Mouse (Mus musculus): Measurements from ENCODE around the gene Chst1. TPM values are rescaled to one million over a fixed set of nuclear protein-coding genes. Genes with fewer than 3 reads are reported as not detected.

The Chst1 gene
- polyA plus RNA-seq, 1 experiment from 2014 or later = 4.4 TPM

DNA sequence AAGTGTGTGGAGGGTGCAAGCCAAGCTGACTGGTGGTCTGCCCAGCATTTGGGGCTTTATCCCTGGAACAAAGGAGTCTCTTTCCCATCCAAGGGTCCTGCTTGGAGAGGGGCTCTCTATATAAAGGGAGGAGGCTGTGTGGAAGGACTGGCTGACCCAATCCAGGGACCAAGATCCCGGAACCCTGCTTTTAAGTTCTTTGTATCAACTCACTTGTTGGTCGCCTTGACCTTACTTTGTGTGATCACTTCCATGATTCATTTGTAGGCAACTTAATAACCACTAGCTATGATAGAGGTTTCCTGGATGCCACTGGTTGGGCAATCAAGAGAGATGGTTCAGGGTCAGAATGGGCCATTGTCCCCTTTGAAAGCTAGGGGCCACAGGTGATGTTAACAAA, 11.7 kb upstream of the Chst1 start:
- Histone ChIP-seq H3K36me3 (ENCODE audit: control insufficient read depth, insufficient read depth, low read length) (no peaks in the 10 kb centered on the region), H3K4me3 (ENCODE audit: low read depth, low read length) (no peak overlapping the region), H3K9me3 (ENCODE audit: control insufficient read depth, low read depth, low read length) (no peaks in the 10 kb centered on the region), H3K4me2 (replicated peaks; ENCODE audit: low read depth, low read length) (no peak overlapping the region), H3K9ac (replicated peaks; ENCODE audit: low read depth, low read length) (no peak overlapping the region), H3K27ac (ENCODE audit: low read length) (no peak overlapping the region), H3K4me1 (ENCODE audit: control insufficient read depth, insufficient read depth, low read length) (no peaks in the 10 kb centered on the region), H3K27me3 (ENCODE audit: control insufficient read depth, insufficient read depth, low read length) (no peaks in the 10 kb centered on the region)
- no peak for ATAC-seq (ENCODE audit: insufficient number of reproducible peaks, insufficient read depth, low FRiP score, low read depth)
- WGBS = 89% methylated on average over 2 of the region's 2 CpGs

DNA sequence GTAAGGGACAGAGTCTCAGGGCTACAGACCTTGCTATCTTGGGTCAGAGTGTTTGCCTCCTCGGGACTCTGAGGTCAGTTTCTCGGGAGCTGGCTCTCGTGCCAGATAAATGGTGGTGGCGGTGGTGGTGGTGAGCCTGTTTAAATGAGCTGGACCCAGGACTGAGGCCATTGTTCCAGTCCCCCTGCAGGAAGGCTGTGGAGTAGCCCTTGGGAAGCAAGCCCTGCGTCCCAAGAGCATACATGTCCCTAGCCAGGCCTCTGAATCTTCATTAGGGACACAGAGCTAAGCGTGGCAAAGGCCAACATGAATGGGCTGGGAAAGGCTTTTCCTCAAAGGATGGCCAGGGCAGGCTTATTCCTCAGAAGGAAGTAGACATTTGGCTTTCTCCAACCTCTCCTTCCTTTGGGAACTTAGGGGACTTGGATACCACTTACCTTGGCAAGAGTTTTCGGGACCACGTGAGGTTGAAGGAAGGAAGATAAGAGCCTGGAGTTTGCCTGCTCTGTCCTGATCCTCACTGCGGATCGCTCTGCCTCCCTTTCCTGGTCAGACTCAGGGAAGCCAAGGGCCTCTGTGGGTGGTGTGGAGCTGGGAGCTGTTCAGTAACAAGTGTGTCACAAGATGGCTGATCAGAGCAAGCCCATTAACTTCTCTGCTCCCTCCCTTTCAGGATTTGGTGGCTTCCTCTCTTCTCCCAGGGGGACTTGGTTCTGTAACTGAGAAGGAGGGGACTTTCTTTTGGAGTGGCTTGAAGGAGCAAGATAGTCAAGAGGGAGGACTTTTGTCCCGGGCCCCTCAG, 4.4 kb upstream of the Chst1 start:
- H3K27me3 ChIP-seq (ENCODE audit: control insufficient read depth, insufficient read depth, low read length) = no peaks in the 10 kb centered on the region
- WGBS = 63% methylated on average over 11 of the region's 11 CpGs
- no peak overlapping the region for H3K9ac ChIP-seq (replicated peaks; ENCODE audit: low read depth, low read length)
- H3K4me3 ChIP-seq (ENCODE audit: low read depth, low read length) = no peak overlapping the region
- H3K27ac ChIP-seq (ENCODE audit: low read length) = no peak overlapping the region
- ATAC-seq (ENCODE audit: insufficient number of reproducible peaks, insufficient read depth, low FRiP score, low read depth) = no peak
- no peaks in the 10 kb centered on the region for H3K9me3 ChIP-seq (ENCODE audit: control insufficient read depth, low read depth, low read length)
- H3K36me3 ChIP-seq (ENCODE audit: control insufficient read depth, insufficient read depth, low read length) = no peaks in the 10 kb centered on the region
- no peak overlapping the region for H3K4me2 ChIP-seq (replicated peaks; ENCODE audit: low read depth, low read length)
- H3K4me1 ChIP-seq (ENCODE audit: control insufficient read depth, insufficient read depth, low read length) = no peaks in the 10 kb centered on the region

DNA sequence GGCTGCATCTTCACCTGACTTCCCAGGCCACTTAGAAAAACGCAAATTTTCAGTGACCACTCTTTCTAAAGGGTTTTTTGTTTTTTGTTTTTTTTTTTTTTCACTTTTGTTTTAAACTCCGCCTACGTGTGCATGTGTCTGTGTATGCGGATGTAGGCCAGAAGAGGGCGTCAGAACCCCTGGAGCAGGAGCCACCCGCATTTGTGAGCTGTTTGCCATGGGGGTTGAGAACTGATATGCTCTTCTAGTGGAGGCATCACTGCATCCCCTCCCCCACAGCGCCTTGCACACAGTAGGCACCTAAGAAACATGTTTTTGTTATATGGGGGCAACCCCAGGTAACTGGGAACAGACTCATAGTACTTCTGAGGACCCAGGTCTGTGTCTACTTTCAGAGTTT, 2.2 kb upstream of the Chst1 start:
- 17% methylated on average over 7 of the region's 7 CpGs for WGBS
- H3K4me2 ChIP-seq (replicated peaks; ENCODE audit: low read depth, low read length) = no peak overlapping the region
- no peak for ATAC-seq (ENCODE audit: insufficient number of reproducible peaks, insufficient read depth, low FRiP score, low read depth)
- no peaks in the 10 kb centered on the region for H3K9me3 ChIP-seq (ENCODE audit: control insufficient read depth, low read depth, low read length)
- H3K9ac ChIP-seq (replicated peaks; ENCODE audit: low read depth, low read length) = no peak overlapping the region
- peaks cover 8% of the 10 kb centered on the region; the same call in 1 of the 2 replicates for H3K4me1 ChIP-seq (ENCODE audit: control insufficient read depth, insufficient read depth, low read length)
- H3K27me3 ChIP-seq (ENCODE audit: control insufficient read depth, insufficient read depth, low read length) = 0 out of 2 replicates have a peak, but pooled peaks cover 5% of the 10 kb centered on the region
- H3K27ac ChIP-seq (ENCODE audit: low read length) = no peak overlapping the region
- no peak overlapping the region for H3K4me3 ChIP-seq (ENCODE audit: low read depth, low read length)
- H3K36me3 ChIP-seq (ENCODE audit: control insufficient read depth, insufficient read depth, low read length) = no peaks in the 10 kb centered on the region

DNA sequence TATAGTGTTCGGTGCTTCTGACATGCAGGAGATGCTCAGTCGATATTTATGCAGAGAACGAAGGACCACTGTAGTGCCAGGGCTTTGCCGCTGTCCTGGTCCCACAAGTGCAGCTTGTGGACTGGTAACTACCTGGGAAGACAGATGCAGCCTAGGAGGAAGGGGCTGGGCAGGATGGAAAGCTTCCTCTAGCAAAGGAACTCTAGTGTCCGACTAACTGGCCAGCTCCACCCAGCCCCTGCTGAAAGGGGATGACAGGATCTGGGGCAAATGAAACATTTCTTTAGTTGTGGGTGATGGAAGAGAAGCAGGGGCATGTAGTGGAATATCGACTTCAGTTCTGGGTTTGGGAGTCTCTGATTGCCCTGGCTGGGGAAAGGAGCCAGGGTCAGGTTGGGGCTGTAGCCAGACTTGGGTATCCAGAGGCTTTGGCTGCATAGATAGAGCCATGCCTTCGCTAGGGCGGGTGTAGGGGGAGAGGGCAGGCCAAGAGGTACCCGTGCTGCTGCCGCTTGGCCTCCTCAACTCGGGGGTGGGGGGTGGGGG, 493 bp upstream of the Chst1 start:
- peak; percentile 2; the same call in 1 of the 2 replicates for ATAC-seq (ENCODE audit: insufficient number of reproducible peaks, insufficient read depth, low FRiP score, low read depth)
- Histone ChIP-seq H3K9me3 (ENCODE audit: control insufficient read depth, low read depth, low read length) (no peaks in the 10 kb centered on the region), H3K27ac (ENCODE audit: low read length) (no peak overlapping the region), H3K4me1 (ENCODE audit: control insufficient read depth, insufficient read depth, low read length) (peaks cover 8% of the 10 kb centered on the region; the same call in 1 of the 2 replicates), H3K4me2 (replicated peaks; ENCODE audit: low read depth, low read length) (peak overlapping the region; percentile 89), H3K36me3 (ENCODE audit: control insufficient read depth, insufficient read depth, low read length) (no peaks in the 10 kb centered on the region), H3K9ac (replicated peaks; ENCODE audit: low read depth, low read length) (peak overlapping the region; percentile 48; the same call in 1 of the 2 replicates), H3K4me3 (ENCODE audit: low read depth, low read length) (peak overlapping the region; percentile 69), H3K27me3 (ENCODE audit: control insufficient read depth, insufficient read depth, low read length) (0 out of 2 replicates have a peak, but pooled peaks cover 5% of the 10 kb centered on the region)
- whole genome bisulfite sequencing = 33% methylated on average over 9 of the region's 11 CpGs

DNA sequence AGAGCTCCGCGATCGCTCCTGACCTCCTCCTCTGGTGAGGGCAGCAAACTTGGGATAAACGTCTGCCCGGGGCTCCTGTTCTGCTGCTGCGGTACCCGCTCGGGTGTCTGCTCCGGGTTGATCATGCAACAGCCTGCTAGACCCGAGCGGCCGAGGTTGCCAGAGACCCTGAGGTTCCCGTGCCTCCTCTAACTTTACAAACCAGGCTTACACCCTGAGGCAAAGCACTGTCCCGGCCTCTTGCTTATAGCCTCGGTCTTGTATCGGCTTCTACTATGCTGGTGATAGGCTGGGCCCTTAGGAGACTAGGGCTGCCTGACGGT, 802 bp downstream of the Chst1 start:
- Histone ChIP-seq H3K27me3 (ENCODE audit: control insufficient read depth, insufficient read depth, low read length) (0 out of 2 replicates have a peak, but pooled peaks cover 5% of the 10 kb centered on the region), H3K4me2 (replicated peaks; ENCODE audit: low read depth, low read length) (peak overlapping the region; percentile 89), H3K9ac (replicated peaks; ENCODE audit: low read depth, low read length) (peak overlapping the region; percentile 48; the same call in 1 of the 2 replicates), H3K36me3 (ENCODE audit: control insufficient read depth, insufficient read depth, low read length) (no peaks in the 10 kb centered on the region), H3K4me1 (ENCODE audit: control insufficient read depth, insufficient read depth, low read length) (peaks cover 8% of the 10 kb centered on the region; the same call in 1 of the 2 replicates), H3K4me3 (ENCODE audit: low read depth, low read length) (peak overlapping the region; percentile 69), H3K27ac (ENCODE audit: low read length) (no peak overlapping the region), H3K9me3 (ENCODE audit: control insufficient read depth, low read depth, low read length) (no peaks in the 10 kb centered on the region)
- whole genome bisulfite sequencing = 3% methylated on average over 17 of the region's 17 CpGs
- ATAC-seq (ENCODE audit: insufficient number of reproducible peaks, insufficient read depth, low FRiP score, low read depth) = no peak

DNA sequence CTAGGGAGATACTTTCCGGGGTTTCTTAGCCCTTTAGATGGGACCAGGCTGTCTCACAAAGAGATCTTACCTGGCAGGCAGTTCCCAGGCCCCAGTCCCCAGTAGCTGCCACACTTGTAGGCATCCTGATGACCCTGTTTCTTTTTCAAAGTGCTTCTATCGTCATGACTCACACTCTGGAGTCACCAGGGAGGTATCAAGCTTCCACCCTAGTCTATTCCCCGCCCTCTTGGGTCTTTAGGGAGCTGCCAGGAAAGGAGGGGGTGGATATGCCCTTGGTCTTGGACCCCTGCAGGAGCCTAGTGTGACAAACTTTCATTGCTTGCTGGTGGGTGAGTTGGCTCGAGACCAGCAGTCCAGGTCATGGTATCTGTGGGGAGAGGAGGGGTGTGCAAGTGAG, 1.7 kb downstream of the Chst1 start:
- Histone ChIP-seq H3K4me1 (ENCODE audit: control insufficient read depth, insufficient read depth, low read length) (peaks cover 8% of the 10 kb centered on the region; the same call in 1 of the 2 replicates), H3K27ac (ENCODE audit: low read length) (no peak overlapping the region), H3K9me3 (ENCODE audit: control insufficient read depth, low read depth, low read length) (no peaks in the 10 kb centered on the region), H3K36me3 (ENCODE audit: control insufficient read depth, insufficient read depth, low read length) (no peaks in the 10 kb centered on the region), H3K4me3 (ENCODE audit: low read depth, low read length) (no peak overlapping the region; the same call in 1 of the 2 replicates), H3K9ac (replicated peaks; ENCODE audit: low read depth, low read length) (no peak overlapping the region), H3K27me3 (ENCODE audit: control insufficient read depth, insufficient read depth, low read length) (0 out of 2 replicates have a peak, but pooled peaks cover 5% of the 10 kb centered on the region), H3K4me2 (replicated peaks; ENCODE audit: low read depth, low read length) (peak overlapping the region; percentile 89)
- ATAC-seq (ENCODE audit: insufficient number of reproducible peaks, insufficient read depth, low FRiP score, low read depth) = no peak
- 58% methylated on average over 4 of the region's 4 CpGs for WGBS

DNA sequence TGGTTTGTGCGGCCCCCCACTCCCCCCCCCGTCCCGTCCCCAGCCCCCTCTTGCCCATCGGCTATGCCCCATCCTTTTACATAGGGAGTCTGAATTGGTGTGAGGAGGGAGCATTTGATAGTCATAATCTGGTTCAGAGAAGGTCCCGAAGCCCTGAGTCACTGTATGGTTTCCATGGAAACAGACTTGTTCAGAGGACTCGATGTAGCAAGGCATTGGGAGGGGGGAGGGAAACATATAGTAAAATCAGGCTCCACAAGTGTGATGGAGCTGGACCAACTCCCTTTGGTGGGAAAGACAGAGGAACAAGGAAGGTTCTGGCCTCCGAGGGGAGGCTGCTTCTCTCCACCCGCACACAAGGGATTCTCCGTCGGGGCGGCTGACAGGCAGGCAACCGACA, 2.6 kb downstream of the Chst1 start:
- Histone ChIP-seq H3K9me3 (ENCODE audit: control insufficient read depth, low read depth, low read length) (no peaks in the 10 kb centered on the region), H3K4me3 (ENCODE audit: low read depth, low read length) (no peak overlapping the region), H3K4me2 (replicated peaks; ENCODE audit: low read depth, low read length) (no peak overlapping the region), H3K27ac (ENCODE audit: low read length) (no peak overlapping the region), H3K27me3 (ENCODE audit: control insufficient read depth, insufficient read depth, low read length) (0 out of 2 replicates have a peak, but pooled peaks cover 5% of the 10 kb centered on the region), H3K36me3 (ENCODE audit: control insufficient read depth, insufficient read depth, low read length) (no peaks in the 10 kb centered on the region), H3K9ac (replicated peaks; ENCODE audit: low read depth, low read length) (no peak overlapping the region), H3K4me1 (ENCODE audit: control insufficient read depth, insufficient read depth, low read length) (peaks cover 8% of the 10 kb centered on the region; the same call in 1 of the 2 replicates)
- ATAC-seq (ENCODE audit: insufficient number of reproducible peaks, insufficient read depth, low FRiP score, low read depth) = no peak
- 30% methylated on average over 12 of the region's 12 CpGs for WGBS

DNA sequence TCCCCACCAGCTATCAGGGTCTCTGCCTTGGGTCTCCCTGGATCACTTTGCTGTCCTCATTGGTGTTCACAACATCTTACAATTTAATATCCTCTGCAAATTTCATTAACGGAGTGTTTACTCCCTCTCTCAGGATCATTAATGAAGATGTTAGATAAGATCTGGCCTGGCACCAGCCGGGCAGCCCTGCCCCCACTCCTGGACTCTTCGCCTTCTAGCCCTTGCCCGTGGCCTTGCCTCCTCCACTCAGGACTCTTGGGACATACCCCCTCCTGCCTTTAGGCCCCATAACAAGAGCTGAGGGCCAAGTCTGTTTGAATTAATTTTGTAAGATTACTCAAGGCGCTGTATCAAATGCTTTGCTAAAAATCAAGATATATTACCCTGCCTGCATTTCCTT, 4.1 kb downstream of the Chst1 start:
- Histone ChIP-seq H3K27ac (ENCODE audit: low read length) (no peak overlapping the region), H3K4me1 (ENCODE audit: control insufficient read depth, insufficient read depth, low read length) (peaks cover 10% of the 10 kb centered on the region; the same call in 1 of the 2 replicates), H3K9me3 (ENCODE audit: control insufficient read depth, low read depth, low read length) (no peaks in the 10 kb centered on the region)

More for the DNA sequence above, 4.1 kb downstream of the Chst1 start:
- H3K4me3 ChIP-seq (ENCODE audit: low read depth, low read length) = no peak overlapping the region
- 67% methylated on average over 5 of the region's 5 CpGs for WGBS
- no peak for ATAC-seq (ENCODE audit: insufficient number of reproducible peaks, insufficient read depth, low FRiP score, low read depth)
- H3K36me3 ChIP-seq (ENCODE audit: control insufficient read depth, insufficient read depth, low read length) = no peaks in the 10 kb centered on the region
- H3K27me3 ChIP-seq (ENCODE audit: control insufficient read depth, insufficient read depth, low read length) = 0 out of 2 replicates have a peak, but pooled peaks cover 5% of the 10 kb centered on the region
- no peak overlapping the region for H3K9ac ChIP-seq (replicated peaks; ENCODE audit: low read depth, low read length)
- no peak overlapping the region for H3K4me2 ChIP-seq (replicated peaks; ENCODE audit: low read depth, low read length)

Data from stomach, embryonic 14.5 days (tissue).